Mouse (Mus musculus): Measurements from ENCODE around the gene Nup210.

- TF ChIP-seq CTCF (IDR thresholded peaks at IDR 0.05; ENCODE audit: control insufficient read depth, insufficient read depth, insufficient read length) (no peak), MYOD1 (IDR thresholded peaks at IDR 0.05; ENCODE audit: control insufficient read depth, insufficient read length, low read depth) (no peak), USF1 (IDR thresholded peaks at IDR 0.05; ENCODE audit: low read depth) (no peak), MAX (IDR thresholded peaks at IDR 0.05) (no peak), MYOG (IDR thresholded peaks at IDR 0.05; ENCODE audit: control insufficient read depth, extremely low read depth, insufficient read length) (no peak)
Measured at GRCm38 (mm10) chr6:91104765-91105399, 11.7 kb downstream of the Nup210 start.

Measured in C2C12 (cell line).